Mouse (Mus musculus): ENCODE data around the gene Insrr. TPM values are rescaled to one million over a fixed set of nuclear protein-coding genes. Genes with fewer than 3 reads are reported as not detected.
"Not testable (repeated sequence)": the region's sequence is repeated elsewhere in the genome, so short reads cannot be mapped to it uniquely, and the experiment has no call there.

The Insrr gene
- polyA plus RNA-seq, 1 experiment from 2014 or later: 0.83 TPM

DNA sequence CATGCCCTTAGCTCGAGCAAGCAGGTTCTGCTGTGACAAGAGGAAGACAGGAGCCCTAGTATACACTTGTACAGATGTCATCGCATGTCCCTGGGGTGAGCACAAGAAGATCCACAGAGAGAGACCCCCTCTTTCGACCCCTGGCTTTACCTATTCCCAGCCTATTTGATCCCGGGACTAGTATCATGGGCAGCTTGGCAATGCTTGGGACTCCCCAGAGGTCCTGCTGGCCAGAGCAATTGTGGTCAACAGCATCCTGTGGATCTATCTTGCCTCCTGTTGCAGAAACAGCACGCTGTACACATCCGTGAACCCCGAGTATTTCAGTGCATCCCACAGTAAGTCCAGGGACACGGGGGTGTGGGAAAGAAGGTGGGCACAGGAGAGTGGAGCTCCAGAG lies 14.5 kb downstream of the Insrr start:
- Histone ChIP-seq H3K4me2 (replicated peaks; ENCODE audit: low read depth, low read length) (no peak overlapping the region), H3K36me3 (ENCODE audit: control insufficient read depth, insufficient read depth, low read length) (no peaks in the 10 kb centered on the region), H3K9me3 (ENCODE audit: control insufficient read depth, low read length) (no peaks in the 10 kb centered on the region), H3K27me3 (ENCODE audit: control insufficient read depth, insufficient read depth, low read length) (peaks cover 40% of the 10 kb centered on the region), H3K4me3 (ENCODE audit: low read depth, low read length) (no peak overlapping the region), H3K27ac (ENCODE audit: low read depth, low read length) (no peak overlapping the region), H3K9ac (ENCODE audit: low read depth, low read length) (no peak overlapping the region), H3K4me1 (replicated peaks; ENCODE audit: control insufficient read depth, insufficient read depth, low read length) (peaks cover 4% of the 10 kb centered on the region; the same call in 1 of the 2 replicates)
- ATAC-seq (ENCODE audit: low FRiP score) (no peak), DNase-seq (ENCODE audit: low spot score) (no peak)
- 88% methylated on average over 8 of the region's 8 CpGs for WGBS

DNA sequence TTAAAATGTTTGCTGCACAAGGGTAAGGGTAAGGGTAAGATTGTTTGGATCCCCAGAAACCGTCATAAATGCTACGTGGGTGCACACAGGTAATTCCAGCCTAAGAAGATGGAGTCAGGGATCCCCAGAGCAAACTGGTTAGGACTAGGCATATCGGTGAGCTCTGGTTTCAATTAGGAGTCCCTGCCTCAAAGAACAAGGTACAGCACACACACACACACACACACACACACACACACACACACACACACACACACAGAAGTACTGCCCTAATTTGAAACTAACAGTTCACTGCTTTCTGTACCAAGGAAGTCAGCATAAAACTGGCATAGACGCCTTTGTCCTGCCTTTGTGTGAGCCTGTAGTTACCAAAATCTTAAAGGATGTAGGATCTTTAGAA lies 15.7 kb downstream of the Insrr start:
- Histone ChIP-seq H3K4me2 (replicated peaks; ENCODE audit: low read depth, low read length) (no peak overlapping the region), H3K27ac (ENCODE audit: low read depth, low read length) (no peak overlapping the region), H3K4me3 (ENCODE audit: low read depth, low read length) (no peak overlapping the region), H3K9me3 (ENCODE audit: control insufficient read depth, low read length) (no peaks in the 10 kb centered on the region), H3K27me3 (ENCODE audit: control insufficient read depth, insufficient read depth, low read length) (peaks cover 41% of the 10 kb centered on the region), H3K4me1 (replicated peaks; ENCODE audit: control insufficient read depth, insufficient read depth, low read length) (peaks cover 4% of the 10 kb centered on the region; the same call in 1 of the 2 replicates), H3K36me3 (ENCODE audit: control insufficient read depth, insufficient read depth, low read length) (no peaks in the 10 kb centered on the region), H3K9ac (ENCODE audit: low read depth, low read length) (no peak overlapping the region)
- ATAC-seq (ENCODE audit: low FRiP score) (no peak), DNase-seq (ENCODE audit: low spot score) (no peak)
- 70% methylated on average over 4 of the region's 4 CpGs for WGBS

DNA sequence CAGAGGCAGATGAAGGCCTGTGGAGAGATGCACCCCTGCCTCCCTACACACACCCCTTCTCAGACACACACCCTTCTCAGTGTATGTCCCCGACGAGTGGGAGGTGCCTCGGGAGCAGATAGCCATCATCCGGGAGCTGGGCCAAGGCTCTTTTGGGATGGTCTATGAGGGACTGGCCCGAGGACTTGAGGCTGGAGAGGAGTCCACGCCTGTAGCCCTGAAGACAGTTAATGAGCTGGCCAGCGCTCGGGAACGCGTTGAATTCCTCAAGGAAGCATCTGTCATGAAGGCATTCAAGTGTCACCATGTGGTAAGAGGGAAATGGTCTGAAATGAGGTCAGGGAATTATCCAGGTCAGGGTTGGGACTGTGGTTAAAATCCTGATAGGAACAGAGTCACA lies 16.1 kb downstream of the Insrr start:
- peaks cover 44% of the 10 kb centered on the region for H3K27me3 ChIP-seq (ENCODE audit: control insufficient read depth, insufficient read depth, low read length)
- H3K4me3 ChIP-seq (ENCODE audit: low read depth, low read length): no peak overlapping the region
- H3K27ac ChIP-seq (ENCODE audit: low read depth, low read length): no peak overlapping the region
- ATAC-seq (ENCODE audit: low FRiP score) (no peak), DNase-seq (ENCODE audit: low spot score) (no peak)
- H3K36me3 ChIP-seq (ENCODE audit: control insufficient read depth, insufficient read depth, low read length): no peaks in the 10 kb centered on the region
- 58% methylated on average over 10 of the region's 10 CpGs for WGBS
- peaks cover 4% of the 10 kb centered on the region; the same call in 1 of the 2 replicates for H3K4me1 ChIP-seq (replicated peaks; ENCODE audit: control insufficient read depth, insufficient read depth, low read length)
- H3K4me2 ChIP-seq (replicated peaks; ENCODE audit: low read depth, low read length): no peak overlapping the region
- H3K9me3 ChIP-seq (ENCODE audit: control insufficient read depth, low read length): no peaks in the 10 kb centered on the region
- H3K9ac ChIP-seq (ENCODE audit: low read depth, low read length): no peak overlapping the region

DNA sequence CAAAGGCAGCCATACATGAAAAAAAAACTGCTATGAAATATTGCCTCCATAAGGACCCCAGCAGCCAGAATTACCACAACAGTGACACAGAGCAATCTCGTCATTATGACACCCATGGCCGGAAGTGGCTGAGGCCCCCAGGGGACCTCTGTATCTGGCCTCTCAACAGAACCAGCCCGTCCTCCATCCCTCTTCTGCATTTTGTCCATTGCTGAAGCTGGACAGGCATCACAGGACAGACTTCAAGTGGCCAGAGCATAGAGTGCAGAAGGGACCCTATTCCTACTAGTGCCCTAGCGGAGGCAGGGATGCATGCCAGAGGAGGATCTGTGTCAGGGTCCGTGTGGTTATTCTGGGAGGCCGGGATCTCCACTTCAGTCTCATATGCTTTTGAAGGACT lies 19.4 kb downstream of the Insrr start:
- Histone ChIP-seq H3K4me3 (ENCODE audit: low read depth, low read length) (no peak overlapping the region), H3K4me1 (replicated peaks; ENCODE audit: control insufficient read depth, insufficient read depth, low read length) (no peaks in the 10 kb centered on the region), H3K27ac (ENCODE audit: low read depth, low read length) (no peak overlapping the region), H3K9me3 (ENCODE audit: control insufficient read depth, low read length) (no peaks in the 10 kb centered on the region), H3K36me3 (ENCODE audit: control insufficient read depth, insufficient read depth, low read length) (no peaks in the 10 kb centered on the region), H3K27me3 (ENCODE audit: control insufficient read depth, insufficient read depth, low read length) (peaks cover 13% of the 10 kb centered on the region; the same call in 1 of the 2 replicates), H3K4me2 (replicated peaks; ENCODE audit: low read depth, low read length) (no peak overlapping the region), H3K9ac (ENCODE audit: low read depth, low read length) (no peak overlapping the region)
- ATAC-seq (ENCODE audit: low FRiP score) (no peak), DNase-seq (ENCODE audit: low spot score) (no peak)
- 53% methylated on average over 6 of the region's 6 CpGs for WGBS

DNA sequence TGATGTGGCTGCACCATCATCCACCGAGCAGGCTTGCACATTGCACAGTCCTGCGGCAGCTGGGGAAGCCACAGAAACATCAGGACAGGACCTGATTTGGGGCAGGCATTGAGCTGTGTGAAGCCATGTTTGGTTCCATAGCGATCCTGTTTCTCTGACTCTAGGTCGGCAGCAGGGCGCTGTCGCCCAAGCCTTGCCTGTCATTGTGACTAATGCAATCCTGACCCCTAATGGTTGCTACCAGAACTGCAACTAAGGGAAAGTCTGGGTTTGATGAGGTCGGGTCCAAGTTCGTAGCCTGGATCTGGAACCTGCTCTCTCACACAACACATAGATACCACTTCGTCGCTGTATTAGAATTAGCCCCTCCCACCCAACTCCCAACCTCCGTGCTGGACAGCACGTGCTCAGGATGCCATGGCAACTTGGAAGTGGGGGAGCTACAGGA lies 19.9 kb downstream of the Insrr start:
- Histone ChIP-seq H3K9me3 (ENCODE audit: control insufficient read depth, low read length) (no peaks in the 10 kb centered on the region), H3K9ac (ENCODE audit: low read depth, low read length) (no peak overlapping the region), H3K4me3 (ENCODE audit: low read depth, low read length) (no peak overlapping the region), H3K27ac (ENCODE audit: low read depth, low read length) (no peak overlapping the region), H3K4me1 (replicated peaks; ENCODE audit: control insufficient read depth, insufficient read depth, low read length) (no peaks in the 10 kb centered on the region), H3K27me3 (ENCODE audit: control insufficient read depth, insufficient read depth, low read length) (peaks cover 9% of the 10 kb centered on the region; the same call in 1 of the 2 replicates), H3K36me3 (ENCODE audit: control insufficient read depth, insufficient read depth, low read length) (no peaks in the 10 kb centered on the region), H3K4me2 (replicated peaks; ENCODE audit: low read depth, low read length) (no peak overlapping the region)
- DNase-seq (ENCODE audit: low spot score): peak; percentile 91
- 5% methylated on average over 12 of the region's 12 CpGs for WGBS
- ATAC-seq (ENCODE audit: low FRiP score): peak; percentile 53; the same call in 1 of the 2 replicates

DNA sequence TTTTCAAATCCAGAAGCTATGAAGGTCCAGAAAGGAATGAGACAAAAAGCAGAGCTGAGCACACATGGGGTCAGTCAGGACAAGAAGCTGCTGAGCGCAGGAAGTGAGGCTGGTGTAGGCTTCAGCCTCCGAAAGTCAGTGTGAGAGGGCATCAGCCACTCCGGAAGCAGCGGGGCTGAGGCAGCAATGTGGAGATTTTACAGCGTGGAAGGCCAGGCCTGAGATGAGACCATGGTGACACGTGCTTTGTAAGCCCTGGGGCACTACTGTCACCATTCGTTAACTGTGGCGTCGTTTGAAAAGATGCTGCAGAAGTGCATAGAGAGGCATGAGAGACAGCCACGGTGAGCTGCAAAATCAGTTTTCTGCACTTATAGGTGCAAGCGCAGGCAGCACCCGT lies 21.5 kb downstream of the Insrr start:
- Histone ChIP-seq H3K27me3 (ENCODE audit: control insufficient read depth, insufficient read depth, low read length) (peaks cover 9% of the 10 kb centered on the region; the same call in 1 of the 2 replicates), H3K9ac (ENCODE audit: low read depth, low read length) (no peak overlapping the region), H3K4me2 (replicated peaks; ENCODE audit: low read depth, low read length) (no peak overlapping the region), H3K4me3 (ENCODE audit: low read depth, low read length) (no peak overlapping the region), H3K4me1 (replicated peaks; ENCODE audit: control insufficient read depth, insufficient read depth, low read length) (no peaks in the 10 kb centered on the region), H3K9me3 (ENCODE audit: control insufficient read depth, low read length) (no peaks in the 10 kb centered on the region), H3K27ac (ENCODE audit: low read depth, low read length) (no peak overlapping the region), H3K36me3 (ENCODE audit: control insufficient read depth, insufficient read depth, low read length) (no peaks in the 10 kb centered on the region)
- ATAC-seq (ENCODE audit: low FRiP score): no peak
- DNase-seq (ENCODE audit: low spot score): no peak
- 71% methylated on average over 12 of the region's 12 CpGs for WGBS

DNA sequence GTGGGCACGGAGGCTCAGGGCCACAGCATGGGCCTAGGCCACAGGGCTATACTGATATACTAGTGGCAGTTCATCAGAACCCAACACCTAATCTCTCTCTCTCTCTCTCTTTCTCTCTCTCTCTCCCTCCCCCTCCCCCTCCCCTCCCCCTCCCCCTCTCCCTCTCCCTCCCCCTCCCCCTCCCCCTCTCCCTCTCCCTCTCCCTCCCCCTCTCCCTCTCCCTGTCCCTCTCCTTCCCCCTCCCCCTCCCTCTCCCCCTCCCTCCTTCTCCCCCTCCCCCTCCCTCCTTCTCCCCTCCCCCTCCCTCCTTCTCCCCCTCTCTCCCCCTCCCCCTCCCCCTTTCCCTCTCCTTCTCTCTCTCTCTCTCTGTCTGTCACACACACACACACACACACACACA lies 27.5 kb downstream of the Insrr start, which contains the start of gene Pear1:
TSS of gene Pear1 (minus strand) at position 101 of the 400 bp plus-strand sequence.
- not testable (repeated sequence) for H3K4me1 ChIP-seq (replicated peaks; ENCODE audit: control insufficient read depth, insufficient read depth, low read length); ATAC-seq (ENCODE audit: low FRiP score); H3K27me3 ChIP-seq (ENCODE audit: control insufficient read depth, insufficient read depth, low read length); H3K36me3 ChIP-seq (ENCODE audit: control insufficient read depth, insufficient read depth, low read length); H3K9ac ChIP-seq (ENCODE audit: low read depth, low read length); H3K4me2 ChIP-seq (replicated peaks; ENCODE audit: low read depth, low read length); H3K9me3 ChIP-seq (ENCODE audit: control insufficient read depth, low read length); H3K4me3 ChIP-seq (ENCODE audit: low read depth, low read length); DNase-seq (ENCODE audit: low spot score); H3K27ac ChIP-seq (ENCODE audit: low read depth, low read length)
- WGBS: 93% methylated on average over 1 of the region's 1 CpGs

DNA sequence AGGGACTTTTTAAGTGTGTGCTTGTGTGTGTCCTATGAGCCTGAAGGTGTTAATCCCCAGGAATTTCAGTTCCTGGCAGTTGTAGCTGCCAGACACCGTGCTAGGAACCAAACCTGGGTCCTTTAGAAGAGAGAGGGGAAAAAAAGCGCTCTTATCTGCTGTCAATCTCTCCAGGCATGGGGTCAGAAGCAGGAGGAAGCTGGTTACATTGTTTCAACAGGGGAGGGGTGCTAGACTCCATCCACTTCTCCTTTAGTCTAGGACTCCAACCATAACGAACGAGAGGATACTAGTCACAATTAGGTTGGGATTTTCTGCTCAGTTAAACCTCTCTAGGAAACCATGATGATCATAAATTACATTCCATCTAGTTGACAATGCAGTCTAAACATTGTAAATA lies 31.7 kb downstream of the Insrr start:
- 56% methylated on average over 4 of the region's 4 CpGs for WGBS
- no peak overlapping the region for H3K9ac ChIP-seq (ENCODE audit: low read depth, low read length)
- no peaks in the 10 kb centered on the region for H3K9me3 ChIP-seq (ENCODE audit: control insufficient read depth, low read length)
- ATAC-seq (ENCODE audit: low FRiP score) (no peak), DNase-seq (ENCODE audit: low spot score) (no peak)
- H3K4me2 ChIP-seq (replicated peaks; ENCODE audit: low read depth, low read length): no peak overlapping the region
- H3K4me3 ChIP-seq (ENCODE audit: low read depth, low read length): no peak overlapping the region
- no peak overlapping the region for H3K27ac ChIP-seq (ENCODE audit: low read depth, low read length)
- H3K4me1 ChIP-seq (replicated peaks; ENCODE audit: control insufficient read depth, insufficient read depth, low read length): no peaks in the 10 kb centered on the region
- H3K36me3 ChIP-seq (ENCODE audit: control insufficient read depth, insufficient read depth, low read length): no peaks in the 10 kb centered on the region
- no peaks in the 10 kb centered on the region for H3K27me3 ChIP-seq (ENCODE audit: control insufficient read depth, insufficient read depth, low read length)

DNA sequence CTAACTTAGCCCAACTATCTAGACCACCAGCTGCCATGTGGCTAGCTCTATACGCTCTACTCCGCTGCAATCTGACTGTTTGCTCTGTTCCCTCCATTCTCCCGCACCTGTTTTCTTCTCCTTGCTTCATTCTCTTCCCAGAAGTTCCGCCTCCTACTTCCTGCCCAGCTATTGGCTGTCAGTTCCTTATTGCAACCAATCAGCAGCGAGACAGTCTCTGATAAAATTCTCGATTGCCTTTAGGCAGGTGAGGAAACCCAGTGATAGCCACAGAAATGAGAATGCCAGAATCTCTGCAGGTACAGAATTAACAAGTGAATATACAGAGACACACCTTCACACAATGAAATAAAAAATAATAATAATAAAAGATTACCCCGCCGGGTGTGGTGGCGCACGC lies 32.3 kb downstream of the Insrr start:
- no peaks in the 10 kb centered on the region for H3K27me3 ChIP-seq (ENCODE audit: control insufficient read depth, insufficient read depth, low read length)
- H3K4me3 ChIP-seq (ENCODE audit: low read depth, low read length): no peak overlapping the region
- no peaks in the 10 kb centered on the region for H3K4me1 ChIP-seq (replicated peaks; ENCODE audit: control insufficient read depth, insufficient read depth, low read length)
- ATAC-seq (ENCODE audit: low FRiP score) (no peak), DNase-seq (ENCODE audit: low spot score) (no peak)
- no peaks in the 10 kb centered on the region for H3K36me3 ChIP-seq (ENCODE audit: control insufficient read depth, insufficient read depth, low read length)
- H3K4me2 ChIP-seq (replicated peaks; ENCODE audit: low read depth, low read length): no peak overlapping the region
- 61% methylated on average over 10 of the region's 10 CpGs for whole genome bisulfite sequencing
- H3K27ac ChIP-seq (ENCODE audit: low read depth, low read length): no peak overlapping the region
- no peak overlapping the region for H3K9ac ChIP-seq (ENCODE audit: low read depth, low read length)
- H3K9me3 ChIP-seq (ENCODE audit: control insufficient read depth, low read length): no peaks in the 10 kb centered on the region

Measured in hindbrain, embryonic 11.5 days (tissue).